Mouse (Mus musculus): ENCODE results near the gene Kdf1. TPM values are rescaled to one million over a fixed set of nuclear protein-coding genes. Genes with fewer than 3 reads are reported as not detected.

The Kdf1 gene
- polyA plus RNA-seq, 1 experiment from 2014 or later: 0.45 TPM

- no peak for ATAC-seq (ENCODE audit: low read depth)
Measured at GRCm38 (mm10) chr4:133485691-133486425, 32.9 kb upstream of the Kdf1 start.

GRCm38 (mm10) chr4:133486673-133487357, 31.9 kb upstream of the Kdf1 start:
- Histone ChIP-seq H3K36me3 (no peaks in the 10 kb centered on the region), H3K27me3 (peaks cover 44% of the 10 kb centered on the region), H3K9me3 (replicated peaks) (no peaks in the 10 kb centered on the region), H3K4me3 (replicated peaks) (no peak overlapping the region), H3K9ac (no peak overlapping the region), H3K4me2 (no peak overlapping the region), H3K4me1 (replicated peaks) (peaks cover 39% of the 10 kb centered on the region), H3K27ac (no peak overlapping the region)
- 82% methylated on average over 26 of the region's 26 CpGs for WGBS (ENCODE audit: insufficient replicate concordance)
- no peak for ATAC-seq (ENCODE audit: low read depth)
- DNase-seq: no peak

More at GRCm38 (mm10) chr4:133485691-133486425, 32.9 kb upstream of the Kdf1 start:
- no peak overlapping the region for H3K4me2 ChIP-seq
- H3K27me3 ChIP-seq: peaks cover 47% of the 10 kb centered on the region
- WGBS (ENCODE audit: insufficient replicate concordance): 77% methylated on average over 28 of the region's 28 CpGs
- H3K9ac ChIP-seq: no peak overlapping the region
- no peaks in the 10 kb centered on the region for H3K36me3 ChIP-seq
- peaks cover 32% of the 10 kb centered on the region for H3K4me1 ChIP-seq (replicated peaks)
- no peak overlapping the region for H3K4me3 ChIP-seq (replicated peaks)
- no peaks in the 10 kb centered on the region for H3K9me3 ChIP-seq (replicated peaks)
- no peak for DNase-seq
- no peak overlapping the region for H3K27ac ChIP-seq

GRCm38 (mm10) chr4:133488619-133489392, 30.0 kb upstream of the Kdf1 start:
- Histone ChIP-seq H3K9ac (no peak overlapping the region), H3K4me3 (replicated peaks) (no peak overlapping the region), H3K4me2 (no peak overlapping the region), H3K36me3 (no peaks in the 10 kb centered on the region), H3K4me1 (replicated peaks) (peaks cover 47% of the 10 kb centered on the region), H3K27me3 (peaks cover 41% of the 10 kb centered on the region), H3K27ac (peak overlapping the region; percentile 10; the same call in 1 of the 2 replicates), H3K9me3 (replicated peaks) (no peaks in the 10 kb centered on the region)
- DNase-seq (no peak), ATAC-seq (ENCODE audit: low read depth) (peak; percentile 71)
- WGBS (ENCODE audit: insufficient replicate concordance): 64% methylated on average over 20 of the region's 20 CpGs

GRCm38 (mm10) chr4:133489489-133490245, 29.1 kb upstream of the Kdf1 start:
- no peak overlapping the region for H3K9ac ChIP-seq
- no peak overlapping the region for H3K4me2 ChIP-seq
- no peaks in the 10 kb centered on the region for H3K9me3 ChIP-seq (replicated peaks)
- H3K4me1 ChIP-seq (replicated peaks): peaks cover 47% of the 10 kb centered on the region
- H3K4me3 ChIP-seq (replicated peaks): no peak overlapping the region
- no peak for DNase-seq
- peaks cover 41% of the 10 kb centered on the region for H3K27me3 ChIP-seq
- 57% methylated on average over 4 of the region's 4 CpGs for WGBS (ENCODE audit: insufficient replicate concordance)
- H3K36me3 ChIP-seq: no peaks in the 10 kb centered on the region
- H3K27ac ChIP-seq: no peak overlapping the region
- no peak for ATAC-seq (ENCODE audit: low read depth)

- Histone ChIP-seq H3K4me1 (replicated peaks) (peaks cover 46% of the 10 kb centered on the region), H3K4me3 (replicated peaks) (no peak overlapping the region), H3K9me3 (replicated peaks) (no peaks in the 10 kb centered on the region), H3K36me3 (no peaks in the 10 kb centered on the region), H3K27me3 (peaks cover 53% of the 10 kb centered on the region), H3K27ac (no peak overlapping the region), H3K4me2 (no peak overlapping the region), H3K9ac (no peak overlapping the region)
- DNase-seq: no peak
- WGBS (ENCODE audit: insufficient replicate concordance): 25% methylated on average over 10 of the region's 10 CpGs
- peak; percentile 34; the same call in 1 of the 2 replicates for ATAC-seq (ENCODE audit: low read depth)
Measured at GRCm38 (mm10) chr4:133491800-133492199, 27.0 kb upstream of the Kdf1 start.

GRCm38 (mm10) chr4:133493895-133494294, 24.9 kb upstream of the Kdf1 start:
- Histone ChIP-seq H3K4me3 (replicated peaks) (peak overlapping the region; percentile 30), H3K27ac (no peak overlapping the region), H3K4me2 (peak overlapping the region; percentile 60), H3K4me1 (replicated peaks) (peaks cover 47% of the 10 kb centered on the region), H3K9me3 (replicated peaks) (no peaks in the 10 kb centered on the region), H3K27me3 (peaks cover 74% of the 10 kb centered on the region), H3K36me3 (no peaks in the 10 kb centered on the region), H3K9ac (no peak overlapping the region)
- WGBS (ENCODE audit: insufficient replicate concordance): 15% methylated on average over 9 of the region's 12 CpGs
- DNase-seq (no peak), ATAC-seq (ENCODE audit: low read depth) (no peak)

- peak; percentile 42; the same call in 1 of the 2 replicates for ATAC-seq (ENCODE audit: low read depth)
- DNase-seq: peak; percentile 67
- Histone ChIP-seq H3K4me2 (peak overlapping the region; percentile 60), H3K27me3 (peaks cover 79% of the 10 kb centered on the region), H3K9ac (no peak overlapping the region), H3K9me3 (replicated peaks) (no peaks in the 10 kb centered on the region), H3K4me1 (replicated peaks) (peaks cover 42% of the 10 kb centered on the region), H3K27ac (no peak overlapping the region), H3K4me3 (replicated peaks) (peak overlapping the region; percentile 30), H3K36me3 (no peaks in the 10 kb centered on the region)
- 0% methylated on average over 12 of the region's 12 CpGs for WGBS (ENCODE audit: insufficient replicate concordance)
Measured at GRCm38 (mm10) chr4:133494432-133494831, 24.3 kb upstream of the Kdf1 start.

GRCm38 (mm10) chr4:133494867-133495266, 23.9 kb upstream of the Kdf1 start:
- peaks cover 84% of the 10 kb centered on the region for H3K27me3 ChIP-seq
- 50% methylated on average over 4 of the region's 4 CpGs for WGBS (ENCODE audit: insufficient replicate concordance)
- DNase-seq (no peak), ATAC-seq (ENCODE audit: low read depth) (no peak)
- H3K4me3 ChIP-seq (replicated peaks): no peak overlapping the region
- H3K4me1 ChIP-seq (replicated peaks): peaks cover 38% of the 10 kb centered on the region
- no peak overlapping the region for H3K9ac ChIP-seq
- no peaks in the 10 kb centered on the region for H3K36me3 ChIP-seq
- no peaks in the 10 kb centered on the region for H3K9me3 ChIP-seq (replicated peaks)
- no peak overlapping the region for H3K27ac ChIP-seq
- H3K4me2 ChIP-seq: 0 out of 2 replicates have a peak overlapping the region, but pooled peaks have one; percentile 60

- ATAC-seq (ENCODE audit: low read depth) (no peak), DNase-seq (no peak)
- peaks cover 90% of the 10 kb centered on the region for H3K27me3 ChIP-seq
- no peak overlapping the region for H3K9ac ChIP-seq
- no peaks in the 10 kb centered on the region for H3K9me3 ChIP-seq (replicated peaks)
- H3K4me2 ChIP-seq: no peak overlapping the region
- peaks cover 37% of the 10 kb centered on the region for H3K4me1 ChIP-seq (replicated peaks)
- H3K27ac ChIP-seq: no peak overlapping the region
- no peaks in the 10 kb centered on the region for H3K36me3 ChIP-seq
- no peak overlapping the region for H3K4me3 ChIP-seq (replicated peaks)
- 26% methylated on average over 7 of the region's 7 CpGs for WGBS (ENCODE audit: insufficient replicate concordance)
Measured at GRCm38 (mm10) chr4:133495711-133496110, 23.1 kb upstream of the Kdf1 start.

GRCm38 (mm10) chr4:133496738-133497445, 21.9 kb upstream of the Kdf1 start:
- H3K4me2 ChIP-seq: no peak overlapping the region
- no peak for DNase-seq

More at GRCm38 (mm10) chr4:133496738-133497445, 21.9 kb upstream of the Kdf1 start:
- Histone ChIP-seq H3K4me3 (replicated peaks) (peak overlapping the region; percentile 52; the same call in 1 of the 2 replicates), H3K9ac (no peak overlapping the region), H3K27me3 (peaks cover 93% of the 10 kb centered on the region), H3K27ac (no peak overlapping the region), H3K36me3 (no peaks in the 10 kb centered on the region), H3K9me3 (replicated peaks) (no peaks in the 10 kb centered on the region), H3K4me1 (replicated peaks) (peaks cover 29% of the 10 kb centered on the region)
- 24% methylated on average over 6 of the region's 6 CpGs for WGBS (ENCODE audit: insufficient replicate concordance)
- no peak for ATAC-seq (ENCODE audit: low read depth)
